Mouse (Mus musculus) lung, adult 2 months (tissue): Measurements from ENCODE around the gene Chd2.

Source experiments
- CTCF ChIP-seq: fragments of 200-500 bp; IDR thresholded peaks from 2 replicates; pipeline ENCODE4 v1.5.1; 2011; ENCODE audit warnings: mild to moderate bottlenecking, low read length, control low read depth; ENCODE audit not compliant: insufficient read depth
- POLR2A ChIP-seq: fragments of 200-500 bp; IDR thresholded peaks from 2 replicates; pipeline ENCODE4 v1.6.1; 2011; ENCODE audit warnings: low read depth, mild to moderate bottlenecking, control low read depth, low read length, borderline replicate concordance; ENCODE audit errors: extremely low read depth

DNA sequence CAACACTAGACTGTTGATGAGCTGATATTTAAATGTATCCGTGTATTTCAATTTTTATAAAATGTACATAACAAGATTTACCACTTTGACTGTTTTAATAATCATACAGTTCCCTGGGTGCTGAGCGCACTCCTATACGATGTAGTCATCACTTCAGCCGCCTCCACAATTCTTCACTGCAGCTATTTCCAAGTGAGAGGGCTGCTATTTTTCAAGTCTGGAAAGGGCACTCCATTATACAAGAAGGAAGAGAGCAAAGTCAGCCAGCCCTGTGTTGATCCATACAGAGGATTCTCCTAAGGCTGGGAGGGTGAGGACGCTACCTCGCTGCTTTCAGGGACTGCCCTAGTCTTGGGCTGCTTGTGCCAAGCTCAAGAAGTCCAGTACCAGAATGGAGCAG, 45.1 kb upstream of the Chd2 start:
- TF ChIP-seq CTCF (no peak), POLR2A (no peak)
